Mouse (Mus musculus) embryo, embryonic 11 days (tissue): ENCODE measurements around the gene Serpinb3d.
"Not testable (repeated sequence)": the region's sequence is repeated elsewhere in the genome, so short reads cannot be mapped to it uniquely, and the experiment has no call there.

ENCODE experiments used
- DNase-seq: peaks from one replicate; pipeline ENCODE4 v3.0.0-alpha.2; 2015

The Serpinb3d gene

GRCm38 (mm10) chr1:107083406-107083805, at the start of gene Serpinb3d:
TSS of gene Serpinb3d (minus strand) at chr1:107083506.
- no peak for DNase-seq

GRCm38 (mm10) chr1:107127453-107127852, 44.1 kb upstream of the Serpinb3d start:
- DNase-seq: not testable (repeated sequence)

- no peak for DNase-seq
Observed at GRCm38 (mm10) chr1:107098417-107098816, 15.1 kb upstream of the Serpinb3d start.

- DNase-seq: no peak
Observed at GRCm38 (mm10) chr1:107052203-107052602, 31.1 kb downstream of the Serpinb3d start, which contains the start of gene Serpinb3a. TSS of gene Serpinb3a (minus strand) at chr1:107052303.

GRCm38 (mm10) chr1:107034236-107034635, 49.1 kb downstream of the Serpinb3d start:
- not testable (repeated sequence) for DNase-seq
